14 mouse cellular contexts compared by ENCODE assay signal in genomic region chr8:56313622-56314021, GRCm38 (mm10).
"Had no signal": no experiment of that assay in that cellular context is flagged by ENCODE, and none has a peak within 500 bp of the region (broad histone marks: within the 10 kb centered on the region; RNA-seq: fewer than 3 reads in every experiment).

No protein-coding gene starts in this region.

- H3K27me3 ChIP-seq: limb, embryonic 15.5 days; neural tube, embryonic 13.5 days had no signal

- H3K27ac ChIP-seq: kidney, postnatal 0 days; limb, embryonic 15.5 days; liver, embryonic 14.5 days; neural tube, embryonic 13.5 days; stomach, postnatal 0 days had no signal

- DNase-seq: kidney, adult 9 months; kidney, postnatal 4 days; lung, adult 18-20 months; lung, postnatal 4 days; midbrain, embryonic 14.5 days; right cerebral cortex, adult 18-20 months; right cerebral cortex, postnatal 25 days; thymus, postnatal 36 days had no signal

- H3K9me3 ChIP-seq: limb, embryonic 15.5 days; neural tube, embryonic 13.5 days had no signal

- H3K36me3 ChIP-seq: limb, embryonic 15.5 days; neural tube, embryonic 13.5 days had no signal

- H3K4me2 ChIP-seq: limb, embryonic 15.5 days; neural tube, embryonic 13.5 days had no signal

- H3K9ac ChIP-seq: limb, embryonic 15.5 days; liver, embryonic 14.5 days; neural tube, embryonic 13.5 days had no signal

- ATAC-seq: intestine, postnatal 0 days had no signal

- H3K4me3 ChIP-seq: limb, embryonic 15.5 days; neural tube, embryonic 13.5 days had no signal

- H3K4me1 ChIP-seq: limb, embryonic 15.5 days; neural tube, embryonic 13.5 days had no signal
